Mouse (Mus musculus): Measurements from ENCODE around the gene March5.
"Not testable (repeated sequence)": the region's sequence is repeated elsewhere in the genome, so short reads cannot be mapped to it uniquely, and the experiment has no call there.

Gene March5

DNA sequence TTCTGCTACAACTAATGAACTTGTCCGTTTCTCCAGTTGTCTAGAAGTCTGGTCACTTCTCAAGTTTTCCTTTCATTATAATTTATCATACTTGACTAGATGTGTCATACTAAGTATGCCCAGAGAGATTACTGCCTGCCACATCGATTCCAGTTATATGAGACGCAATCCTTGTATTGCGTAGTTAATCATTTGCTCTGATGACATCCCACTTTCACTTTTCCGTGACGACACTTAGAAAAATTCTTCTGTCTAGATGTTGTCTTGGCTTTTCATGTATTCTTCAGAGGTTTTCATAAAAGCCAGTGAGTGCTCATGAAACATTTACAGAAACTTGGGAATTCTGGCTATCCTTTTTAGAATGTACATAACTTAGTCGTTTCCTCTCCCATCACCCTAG is 1.6 kb downstream of the March5 start:
- DNase-seq = no peak

DNA sequence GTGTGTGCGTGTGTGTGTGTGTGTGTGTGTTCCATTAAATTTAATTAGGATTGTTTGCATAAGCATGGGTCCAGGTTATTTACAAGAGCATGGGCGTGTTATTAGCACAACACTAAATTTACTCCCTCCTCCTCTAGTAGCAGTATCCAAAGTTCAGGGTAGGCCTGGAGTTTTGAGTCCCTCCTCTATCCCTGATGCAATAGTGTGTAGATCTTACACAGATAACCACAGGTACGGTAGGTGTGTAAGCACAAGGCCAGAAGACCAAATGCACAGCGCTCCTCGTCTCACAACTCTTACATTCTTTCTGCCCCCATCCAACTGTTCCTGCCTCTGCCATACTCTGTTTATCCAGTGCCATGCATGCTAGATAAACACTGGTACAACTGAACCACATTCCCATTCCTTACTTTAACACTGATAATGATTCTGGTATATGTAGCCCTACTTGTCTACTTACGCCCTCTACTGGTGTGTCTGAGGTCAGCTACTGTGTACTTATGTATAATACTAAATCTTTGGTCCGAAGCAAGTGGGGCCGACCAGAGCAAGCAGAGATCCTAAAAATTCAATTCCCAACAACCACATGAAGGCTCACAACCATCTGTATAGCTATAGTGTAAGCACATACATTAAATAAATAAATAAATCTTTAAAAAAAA is 2.3 kb downstream of the March5 start:
- peak; percentile 23 for DNase-seq

DNA sequence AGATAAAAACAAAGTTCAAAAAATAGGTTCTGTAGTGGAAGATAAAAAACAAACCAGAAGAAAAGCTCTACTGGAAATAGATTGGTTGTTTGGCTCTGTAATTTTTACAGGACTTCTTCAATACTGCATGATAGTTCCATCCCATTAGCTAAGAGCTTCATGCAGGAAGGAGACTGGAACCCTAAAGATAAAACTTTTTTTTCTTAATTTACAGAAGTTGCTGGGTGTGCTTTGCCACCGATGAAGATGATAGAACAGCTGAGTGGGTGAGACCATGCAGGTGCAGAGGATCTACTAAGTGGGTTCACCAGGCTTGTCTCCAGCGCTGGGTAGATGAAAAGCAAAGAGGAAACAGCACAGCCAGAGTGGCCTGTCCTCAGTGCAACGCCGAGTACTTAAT is 3.1 kb downstream of the March5 start:
- DNase-seq = no peak

DNA sequence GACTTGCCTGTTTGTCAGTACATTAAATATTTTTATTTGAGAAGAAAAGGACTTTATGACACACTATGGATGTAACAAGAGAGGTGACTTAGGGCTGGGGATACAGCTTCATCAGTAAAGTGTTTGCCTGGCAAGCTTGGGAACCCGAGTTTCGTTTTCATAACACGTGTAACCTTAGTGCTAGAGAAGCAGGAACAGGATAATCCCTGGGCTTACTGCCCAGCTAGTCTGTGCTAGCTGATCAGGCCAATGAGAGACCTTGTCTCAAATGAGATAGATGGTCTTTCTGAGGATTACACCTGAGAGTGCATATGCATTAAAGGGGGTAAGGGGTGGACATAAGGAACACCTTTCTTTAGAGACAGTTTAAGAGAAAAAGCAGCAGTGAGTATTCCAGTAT is 4.1 kb downstream of the March5 start:
- no peak for DNase-seq

DNA sequence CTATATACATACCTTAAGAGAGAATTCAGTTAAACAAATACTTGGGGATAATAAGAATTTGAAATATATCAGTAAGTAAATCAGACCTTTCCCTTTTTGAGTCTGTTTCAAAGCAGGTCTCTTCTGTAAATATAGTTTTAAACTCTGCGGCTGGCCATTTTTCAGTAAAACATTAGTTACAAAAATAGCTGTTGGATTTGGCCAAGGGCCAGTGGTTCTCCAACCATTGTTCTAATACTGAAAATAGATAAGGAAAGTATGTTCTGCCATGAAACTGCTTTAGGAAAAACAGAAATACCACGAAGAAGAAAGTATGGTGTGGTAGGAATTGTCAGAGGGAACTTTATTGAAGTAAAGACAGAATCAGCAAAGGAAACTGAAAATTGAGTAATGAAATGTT is 7.4 kb downstream of the March5 start:
- DNase-seq = no peak

DNA sequence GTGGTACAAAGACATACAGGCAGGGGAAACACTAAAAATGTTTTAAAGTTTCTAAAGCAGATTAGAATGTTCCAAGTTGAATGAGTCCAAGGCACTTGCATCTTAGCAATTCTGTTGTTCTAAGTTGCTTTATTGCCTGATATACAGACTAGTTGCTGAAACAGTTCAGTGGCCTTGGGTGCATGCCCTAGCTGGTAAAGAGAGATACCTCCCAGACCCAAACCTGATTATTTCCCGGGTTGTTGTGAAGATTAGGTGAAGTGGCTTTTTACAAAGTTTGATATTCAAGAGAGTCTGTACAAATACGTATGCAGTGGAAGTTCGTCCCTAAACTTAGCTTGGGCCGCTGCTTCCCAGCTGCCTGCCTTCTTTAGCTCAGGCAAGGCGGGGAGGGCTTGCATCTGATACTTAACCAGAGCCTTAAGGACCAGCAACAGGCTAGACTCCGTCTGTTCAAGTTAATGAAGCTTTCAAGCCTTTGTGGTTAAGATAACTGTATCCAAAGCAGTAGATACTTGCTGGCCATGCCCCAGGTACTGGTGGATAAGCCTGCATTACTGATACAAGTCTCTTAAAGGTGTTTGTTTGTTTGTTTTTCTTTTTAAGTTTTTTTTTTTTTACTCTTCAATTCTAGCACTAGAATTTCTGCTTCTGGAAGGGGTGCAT is 18.0 kb downstream of the March5 start:
- DNase-seq = no peak

DNA sequence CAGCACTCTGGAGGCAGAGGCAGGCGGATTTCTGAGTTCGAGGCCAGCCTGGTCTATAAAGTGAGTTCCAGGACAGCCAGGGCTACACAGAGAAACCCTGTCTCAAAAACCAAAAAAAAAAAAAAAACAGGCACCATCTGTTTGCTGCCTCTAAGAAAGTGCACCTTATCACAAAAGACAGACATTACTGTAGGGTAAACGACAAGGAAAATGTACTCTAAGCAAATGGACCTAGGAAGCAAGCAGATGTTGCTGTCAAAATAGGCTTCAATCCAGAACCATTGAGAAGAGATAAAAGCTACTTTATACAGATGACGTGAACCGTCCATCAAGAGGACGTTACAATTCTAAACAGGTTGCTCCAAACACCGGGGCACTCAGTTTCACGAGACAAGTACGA is 25.3 kb downstream of the March5 start:
- not testable (repeated sequence) for DNase-seq

GRCm38 (mm10) chr19:37233561-37234539 is 26.5 kb downstream of the March5 start:
- DNase-seq = peak; percentile 28

- DNase-seq = no peak
Measured at GRCm38 (mm10) chr19:37235818-37236217, 28.5 kb downstream of the March5 start.

GRCm38 (mm10) chr19:37237306-37237705 is 30.0 kb downstream of the March5 start:
- no peak for DNase-seq

- DNase-seq = no peak
Measured at GRCm38 (mm10) chr19:37237712-37238437, 30.5 kb downstream of the March5 start.

GRCm38 (mm10) chr19:37238651-37239050 is 31.3 kb downstream of the March5 start:
- no peak for DNase-seq

GRCm38 (mm10) chr19:37239096-37239495 is 31.8 kb downstream of the March5 start:
- no peak for DNase-seq

GRCm38 (mm10) chr19:37241201-37241600 is 33.9 kb downstream of the March5 start:
- no peak for DNase-seq

DNA sequence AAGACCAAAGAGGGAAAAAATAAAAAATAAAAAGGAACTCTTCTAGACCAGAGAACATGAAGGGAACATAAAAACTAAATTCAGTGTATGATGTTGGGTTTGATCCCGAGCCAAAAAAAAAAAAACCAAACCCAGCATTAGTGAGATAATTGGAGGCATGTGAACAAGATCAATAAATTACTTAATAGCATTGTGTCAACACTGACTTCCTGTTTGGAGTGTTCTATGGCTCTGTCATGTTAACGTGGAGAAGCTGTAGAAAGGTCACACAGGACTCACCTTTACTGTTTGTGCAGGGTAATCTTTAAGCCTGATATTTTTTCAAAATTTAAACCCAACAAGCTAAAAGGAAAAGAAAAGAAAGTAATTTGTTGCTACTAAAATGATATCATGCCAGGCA is 35.4 kb downstream of the March5 start:
- no peak for DNase-seq

DNA sequence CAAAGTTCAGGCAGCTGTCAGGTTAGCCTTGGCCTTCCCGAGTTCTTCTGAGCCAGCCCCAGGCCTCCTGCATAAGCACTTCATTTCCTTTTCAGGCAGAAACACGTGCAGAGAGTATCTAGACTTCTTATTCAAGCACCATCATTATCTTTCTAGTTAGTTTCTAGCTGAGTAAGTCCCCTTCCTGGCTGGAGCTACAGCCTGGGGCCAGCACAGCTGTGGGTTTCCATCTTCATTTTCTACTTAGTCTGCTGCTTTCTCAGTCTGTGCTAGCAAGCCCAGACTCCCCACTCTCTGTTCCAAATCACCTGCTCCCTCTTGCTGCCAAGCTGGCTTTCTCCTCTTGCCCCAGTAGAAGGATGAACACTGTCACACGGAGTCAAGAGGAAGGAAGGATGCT is 39.5 kb downstream of the March5 start:
- no peak for DNase-seq

DNA sequence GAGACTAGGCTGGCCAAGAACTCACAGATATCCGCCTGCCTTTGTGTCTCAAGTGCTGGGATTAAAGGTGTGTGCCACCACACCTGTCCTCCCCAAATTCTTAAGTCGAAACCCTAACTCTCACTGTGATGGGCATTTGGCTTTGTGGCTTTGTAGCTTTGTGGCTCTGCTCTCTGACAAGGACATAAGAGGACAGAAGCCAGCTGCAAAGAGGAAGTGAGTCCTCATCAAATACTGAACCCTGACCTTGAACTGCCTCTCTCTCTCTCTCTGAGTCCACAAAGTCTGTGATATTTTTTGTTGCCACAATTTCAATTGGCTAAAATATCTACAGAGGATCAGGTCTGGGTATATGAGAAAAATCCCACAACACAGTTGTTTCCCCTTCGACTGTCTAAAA is 40.9 kb downstream of the March5 start:
- DNase-seq = no peak

DNA sequence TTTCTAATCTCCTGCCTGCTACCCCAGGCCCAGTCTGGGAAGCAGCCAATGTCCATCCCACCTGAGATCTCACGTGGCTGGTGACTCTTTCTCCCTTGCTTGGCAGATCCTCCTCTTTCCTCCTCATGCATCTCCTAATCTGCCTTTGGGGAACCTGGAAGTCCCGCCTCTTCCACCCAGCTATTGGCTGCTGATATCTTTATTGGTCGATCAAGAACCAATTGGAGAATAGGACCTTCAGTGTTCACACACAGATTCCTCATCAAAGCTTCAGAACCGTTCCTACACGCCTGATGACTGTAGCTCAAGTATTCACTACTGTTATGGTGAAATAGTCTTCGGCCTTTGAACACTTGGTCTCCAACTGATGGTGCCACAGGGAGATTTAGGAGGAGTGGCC is 44.8 kb downstream of the March5 start:
- no peak for DNase-seq

DNA sequence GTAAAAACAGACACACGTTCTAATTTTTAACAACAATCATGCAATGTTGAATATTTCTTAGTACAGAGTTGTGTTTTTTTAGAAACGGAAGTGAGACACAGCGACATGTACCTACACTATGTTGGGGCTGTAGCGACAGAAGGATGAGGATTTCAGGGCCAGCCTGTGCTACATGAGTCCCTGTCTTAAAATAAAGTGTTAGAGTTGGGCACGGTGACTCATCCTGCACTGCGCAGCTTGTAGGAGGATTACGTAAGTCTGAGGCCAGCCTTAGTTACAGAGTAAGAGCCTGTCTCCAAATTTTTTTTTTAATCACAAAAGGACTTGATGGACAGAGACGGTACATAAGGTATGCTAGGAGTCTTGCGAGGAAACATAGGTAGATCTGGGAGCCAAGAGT is 48.0 kb downstream of the March5 start:
- no peak for DNase-seq

- no peak for DNase-seq
Measured at GRCm38 (mm10) chr19:37262389-37262788, 55.0 kb downstream of the March5 start.

DNA sequence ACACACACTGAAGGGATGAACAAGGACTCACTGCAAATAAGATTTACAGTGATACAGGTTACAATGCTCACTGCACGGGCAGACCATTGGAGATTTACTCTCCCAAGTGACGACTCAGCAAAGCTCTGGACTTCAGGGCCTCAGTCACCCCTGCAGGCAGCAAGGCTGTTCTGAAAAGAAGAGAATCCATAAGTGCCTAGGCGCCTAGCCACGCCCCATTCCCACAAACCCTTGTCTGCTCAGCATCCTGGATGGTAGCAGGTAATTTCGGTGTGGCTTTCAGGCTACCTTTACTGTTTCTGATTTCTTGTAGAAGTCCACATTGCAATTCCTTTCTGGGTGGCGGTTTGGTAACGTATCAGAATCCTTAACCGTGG is 56.2 kb downstream of the March5 start:
- peak; percentile 32 for DNase-seq

DNA sequence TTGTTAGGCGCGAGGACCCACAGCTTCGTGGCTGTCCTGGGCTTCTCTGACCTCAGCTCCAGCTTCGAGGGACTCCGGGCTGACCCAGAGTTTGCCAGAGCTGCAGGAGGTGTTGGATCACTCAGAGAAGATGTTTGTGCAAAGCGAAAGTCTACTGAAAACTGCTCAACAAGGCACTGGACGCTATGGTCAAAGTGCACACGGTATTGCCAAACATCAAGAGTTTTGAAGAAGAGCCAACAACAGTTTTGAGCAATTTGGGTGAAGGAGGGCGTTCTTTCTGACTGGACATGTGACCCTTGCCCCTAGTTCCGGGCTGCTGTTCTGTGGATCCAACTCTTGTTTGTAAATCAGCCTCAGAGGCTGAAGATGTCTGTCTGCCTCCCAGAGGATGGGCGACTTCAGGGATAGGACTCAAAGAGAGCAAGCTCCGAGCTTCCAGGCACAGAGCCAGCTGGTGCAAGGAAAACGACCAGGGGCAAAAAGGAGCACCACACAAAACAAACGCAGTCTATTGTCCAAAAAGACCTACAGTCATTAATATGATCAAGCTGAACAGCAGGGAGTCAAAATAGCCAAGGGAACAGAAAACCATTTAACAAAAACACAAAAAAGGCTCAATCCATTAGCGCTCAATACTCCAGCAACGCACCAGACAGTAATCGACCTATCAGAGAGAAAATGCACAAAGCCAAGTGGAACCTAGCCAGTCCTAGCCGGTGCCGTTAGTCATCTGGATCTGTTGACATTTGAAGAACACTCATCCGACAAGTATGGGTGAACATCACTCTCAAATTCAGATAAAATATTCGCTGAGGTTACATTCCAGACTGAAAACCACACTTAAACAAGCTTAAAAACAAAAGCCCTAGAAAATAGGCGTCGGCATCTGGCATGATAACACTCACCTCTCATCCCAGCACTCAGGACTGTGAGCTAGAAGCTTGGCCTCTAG is 56.9 kb downstream of the March5 start:
- DNase-seq = peak; percentile 34

All from cerebellum, adult 9-11 months (tissue).